Mouse (Mus musculus): Measurements from ENCODE around the gene Kmt2b. TPM values are rescaled to one million over a fixed set of nuclear protein-coding genes. Genes with fewer than 3 reads are reported as not detected.

Kmt2b gene
- total RNA-seq, 1 experiment from 2014 or later, result 23.8 TPM

GRCm38 (mm10) chr7:30553021-30553589 is 35.4 kb downstream of the Kmt2b start:
- ATAC-seq (replicated peaks; ENCODE audit: insufficient number of reproducible peaks, low FRiP score, low TSS enrichment, poor library complexity, severe bottlenecking), result no peak

- peak; percentile 90 for ATAC-seq (replicated peaks; ENCODE audit: insufficient number of reproducible peaks, low FRiP score, low TSS enrichment, poor library complexity, severe bottlenecking)
These were observed 36.2 kb downstream of the Kmt2b start, which contains the start of the genes Hspb6 and Proser3 for GRCm38 (mm10) chr7:30552102-30553020. Gene Hspb6 (plus strand): TSS chr7:30552178. Gene Proser3 (minus strand): TSS chr7:30552299.

- ATAC-seq (replicated peaks; ENCODE audit: insufficient number of reproducible peaks, low FRiP score, low TSS enrichment, poor library complexity, severe bottlenecking), result peak; percentile 29; the same call in 1 of the 2 replicates
These were observed 37.0 kb downstream of the Kmt2b start for GRCm38 (mm10) chr7:30551445-30552101.

- no peak for ATAC-seq (replicated peaks; ENCODE audit: insufficient number of reproducible peaks, low FRiP score, low TSS enrichment, poor library complexity, severe bottlenecking)
These were observed 37.9 kb downstream of the Kmt2b start for GRCm38 (mm10) chr7:30550603-30551002.

- no peak for ATAC-seq (replicated peaks; ENCODE audit: insufficient number of reproducible peaks, low FRiP score, low TSS enrichment, poor library complexity, severe bottlenecking)
These were observed 38.6 kb downstream of the Kmt2b start for GRCm38 (mm10) chr7:30549880-30550279.

- no peak for ATAC-seq (replicated peaks; ENCODE audit: insufficient number of reproducible peaks, low FRiP score, low TSS enrichment, poor library complexity, severe bottlenecking)
These were observed 44.2 kb downstream of the Kmt2b start for GRCm38 (mm10) chr7:30544327-30544726.

GRCm38 (mm10) chr7:30540572-30540971 is 48.0 kb downstream of the Kmt2b start:
- ATAC-seq (replicated peaks; ENCODE audit: insufficient number of reproducible peaks, low FRiP score, low TSS enrichment, poor library complexity, severe bottlenecking), result no peak; the same call in 1 of the 2 replicates

GRCm38 (mm10) chr7:30534633-30535577 is 53.6 kb downstream of the Kmt2b start, which contains the start of gene Arhgap33:
Gene Arhgap33 (minus strand): TSS chr7:30535060.
- peak; percentile 89 for ATAC-seq (replicated peaks; ENCODE audit: insufficient number of reproducible peaks, low FRiP score, low TSS enrichment, poor library complexity, severe bottlenecking)

- ATAC-seq (replicated peaks; ENCODE audit: insufficient number of reproducible peaks, low FRiP score, low TSS enrichment, poor library complexity, severe bottlenecking), result no peak; the same call in 1 of the 2 replicates
These were observed 54.4 kb downstream of the Kmt2b start for GRCm38 (mm10) chr7:30533941-30534632.

GRCm38 (mm10) chr7:30532931-30533330 is 55.6 kb downstream of the Kmt2b start:
- no peak for ATAC-seq (replicated peaks; ENCODE audit: insufficient number of reproducible peaks, low FRiP score, low TSS enrichment, poor library complexity, severe bottlenecking)

- ATAC-seq (replicated peaks; ENCODE audit: insufficient number of reproducible peaks, low FRiP score, low TSS enrichment, poor library complexity, severe bottlenecking), result no peak
These were observed 57.2 kb downstream of the Kmt2b start for GRCm38 (mm10) chr7:30531291-30531815.

- ATAC-seq (replicated peaks; ENCODE audit: insufficient number of reproducible peaks, low FRiP score, low TSS enrichment, poor library complexity, severe bottlenecking), result no peak
These were observed 61.5 kb downstream of the Kmt2b start for GRCm38 (mm10) chr7:30526981-30527380.

GRCm38 (mm10) chr7:30526399-30526798 is 62.1 kb downstream of the Kmt2b start:
- ATAC-seq (replicated peaks; ENCODE audit: insufficient number of reproducible peaks, low FRiP score, low TSS enrichment, poor library complexity, severe bottlenecking), result no peak

- ATAC-seq (replicated peaks; ENCODE audit: insufficient number of reproducible peaks, low FRiP score, low TSS enrichment, poor library complexity, severe bottlenecking), result no peak
These were observed 62.6 kb downstream of the Kmt2b start for GRCm38 (mm10) chr7:30525954-30526353.

GRCm38 (mm10) chr7:30524487-30524886 is 64.0 kb downstream of the Kmt2b start:
- no peak for ATAC-seq (replicated peaks; ENCODE audit: insufficient number of reproducible peaks, low FRiP score, low TSS enrichment, poor library complexity, severe bottlenecking)

GRCm38 (mm10) chr7:30522871-30523270 is 65.7 kb downstream of the Kmt2b start:
- no peak for ATAC-seq (replicated peaks; ENCODE audit: insufficient number of reproducible peaks, low FRiP score, low TSS enrichment, poor library complexity, severe bottlenecking)

- ATAC-seq (replicated peaks; ENCODE audit: insufficient number of reproducible peaks, low FRiP score, low TSS enrichment, poor library complexity, severe bottlenecking), result no peak
These were observed 67.7 kb downstream of the Kmt2b start for GRCm38 (mm10) chr7:30520856-30521255.
